Mouse (Mus musculus): ENCODE measurements at regions not wholly inside any gene's neighbourhood (a gene's known extent, or its start where the extent isn't known, plus 50 kb on each side); places are given as distances from the start of the nearest gene placed in this dataset.

- peak in 1 of 2 experiments; percentile 13 for DNase-seq (ENCODE audit: low spot score in 2 of 2)
These were observed 364.9 kb upstream of the Fmr1 start for GRCm38 (mm10) chrX:68313486-68313885.

Measured in spleen, postnatal 10 days (tissue).